Mouse (Mus musculus): ENCODE results near the gene Zmym4.
"Not testable (repeated sequence)": the region's sequence is repeated elsewhere in the genome, so short reads cannot be mapped to it uniquely, and the experiment has no call there.

DNA sequence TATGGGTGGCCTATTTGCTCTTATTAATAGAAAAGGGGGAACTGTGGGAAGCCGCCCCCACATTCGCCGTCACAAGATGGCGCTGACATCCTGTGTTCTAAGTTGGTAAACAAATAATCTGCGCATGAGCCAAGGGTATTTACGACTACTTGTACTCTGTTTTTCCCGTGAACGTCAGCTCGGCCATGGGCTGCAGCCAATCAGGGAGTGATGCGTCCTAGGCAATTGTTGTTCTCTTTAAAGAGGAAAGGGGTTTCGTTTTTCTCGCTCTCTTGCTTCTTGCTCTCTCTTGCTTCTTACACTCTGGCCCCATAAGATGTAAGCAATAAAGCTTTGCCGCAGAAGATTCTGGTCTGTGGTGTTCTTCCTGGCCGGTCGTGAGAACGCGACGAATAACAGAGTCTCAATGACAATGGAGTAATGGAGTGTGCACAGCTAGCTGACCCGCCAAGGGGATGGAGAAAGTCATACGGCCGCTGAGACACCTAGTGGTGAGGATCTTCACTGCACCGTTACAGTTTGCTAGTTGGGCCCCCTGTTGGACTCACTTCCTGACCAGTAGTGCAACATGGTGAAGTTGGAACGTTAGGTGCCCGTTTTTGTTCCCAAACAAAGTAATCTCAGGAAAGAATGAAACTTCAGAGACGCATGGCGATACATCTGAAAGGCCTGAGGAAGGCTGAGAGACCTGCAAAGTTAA lies 47.5 kb upstream of the Zmym4 start:
- TF ChIP-seq USF1 (IDR thresholded peaks at IDR 0.05; ENCODE audit: low read depth); POLR2AphosphoS2 (IDR thresholded peaks at IDR 0.05; ENCODE audit: insufficient read length, low read depth); POLR2A (IDR thresholded peaks at IDR 0.05; ENCODE audit: insufficient read length, low read depth); SRF (IDR thresholded peaks at IDR 0.05; ENCODE audit: control insufficient read depth, insufficient read length, low read depth); MYOD1 (IDR thresholded peaks at IDR 0.05; ENCODE audit: control insufficient read depth in 1 of 3, insufficient read length in 2 of 3, low read depth in 2 of 3); TCF12 (IDR thresholded peaks at IDR 0.05; ENCODE audit: insufficient read depth, poor library complexity, severe bottlenecking); TCF3 (IDR thresholded peaks at IDR 0.05; ENCODE audit: insufficient read length, low read depth): not testable (repeated sequence)

All from myocyte (in vitro differentiated cells).